Mouse (Mus musculus): Measurements from ENCODE around the gene Notch4. TPM values are rescaled to one million over a fixed set of nuclear protein-coding genes. Genes with fewer than 3 reads are reported as not detected.
"Not testable (repeated sequence)": the region's sequence is repeated elsewhere in the genome, so short reads cannot be mapped to it uniquely, and the experiment has no call there.

Gene Notch4
- total RNA-seq (2021) = 10 to 100 TPM; 35.3 to 47.2 TPM

- peak; percentile 64 for DNase-seq (ENCODE audit: low spot score)
- intact Hi-C loops (cut with DNase I) = no loop called here
Observed at GRCm38 (mm10) chr17:34564003-34564421, at the start of gene Notch4. Gene Notch4 (plus strand): TSS chr17:34564268.

GRCm38 (mm10) chr17:34516514-34516913 lies 47.6 kb upstream of the Notch4 start:
- intact Hi-C loops (cut with DNase I) = no loop called here
- DNase-seq (ENCODE audit: low spot score) = no peak

GRCm38 (mm10) chr17:34517252-34517651 lies 46.8 kb upstream of the Notch4 start, which contains the start of gene Btnl6:
Gene Btnl6 (minus strand): TSS chr17:34517352.
- intact Hi-C loops (cut with DNase I) = no loop called here
- DNase-seq (ENCODE audit: low spot score) = no peak

DNA sequence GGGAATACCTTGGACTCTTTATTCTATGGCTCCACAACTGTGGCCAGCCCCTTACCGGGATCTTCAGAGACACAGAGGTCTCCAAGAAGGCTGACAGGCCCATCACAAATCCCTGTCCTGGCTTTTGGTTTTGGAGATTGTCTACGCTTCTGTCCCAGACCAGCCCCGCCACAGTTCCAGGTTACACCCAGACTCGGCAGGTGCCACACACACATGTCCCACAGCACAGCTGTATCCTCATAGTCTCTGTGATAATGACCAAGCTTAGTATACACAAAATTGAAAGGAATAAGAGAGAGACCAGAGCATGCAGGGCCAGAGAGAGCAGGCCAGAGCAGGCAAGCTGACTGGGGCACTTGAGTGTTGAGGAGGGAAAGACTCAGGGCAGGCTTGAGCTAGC lies 46.3 kb upstream of the Notch4 start:
- no peak for DNase-seq (ENCODE audit: low spot score)
- intact Hi-C loops (cut with DNase I) = no loop called here

- intact Hi-C loops (cut with DNase I); DNase-seq (ENCODE audit: low spot score): not testable (repeated sequence)
Observed at GRCm38 (mm10) chr17:34518571-34518970, 45.5 kb upstream of the Notch4 start.

DNA sequence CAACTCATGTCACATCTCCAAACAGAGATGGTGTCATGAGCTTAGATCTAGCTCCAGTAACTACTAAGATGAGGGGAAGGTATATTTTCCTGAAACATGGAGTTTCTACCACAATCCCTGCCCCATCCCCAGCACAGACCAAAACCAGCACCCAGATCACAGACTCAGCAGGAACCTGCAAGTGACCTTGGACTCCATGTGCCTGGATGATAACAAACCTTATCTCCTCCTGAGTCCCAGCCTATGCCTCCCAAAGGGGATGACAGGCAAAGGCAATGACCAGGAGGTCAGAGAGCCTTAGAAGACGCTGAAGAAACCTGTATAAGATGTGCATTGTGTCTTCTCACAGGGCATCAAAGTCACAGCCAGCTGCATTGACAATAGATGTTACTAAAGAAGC lies 45.1 kb upstream of the Notch4 start:
- intact Hi-C loops (cut with DNase I) = no loop called here
- no peak for DNase-seq (ENCODE audit: low spot score)

GRCm38 (mm10) chr17:34532671-34533070 lies 31.4 kb upstream of the Notch4 start:
- intact Hi-C loops (cut with DNase I) = no loop called here
- DNase-seq (ENCODE audit: low spot score) = no peak

- intact Hi-C loops (cut with DNase I); DNase-seq (ENCODE audit: low spot score): not testable (repeated sequence)
Observed at GRCm38 (mm10) chr17:34543567-34543966, 20.5 kb upstream of the Notch4 start.

DNA sequence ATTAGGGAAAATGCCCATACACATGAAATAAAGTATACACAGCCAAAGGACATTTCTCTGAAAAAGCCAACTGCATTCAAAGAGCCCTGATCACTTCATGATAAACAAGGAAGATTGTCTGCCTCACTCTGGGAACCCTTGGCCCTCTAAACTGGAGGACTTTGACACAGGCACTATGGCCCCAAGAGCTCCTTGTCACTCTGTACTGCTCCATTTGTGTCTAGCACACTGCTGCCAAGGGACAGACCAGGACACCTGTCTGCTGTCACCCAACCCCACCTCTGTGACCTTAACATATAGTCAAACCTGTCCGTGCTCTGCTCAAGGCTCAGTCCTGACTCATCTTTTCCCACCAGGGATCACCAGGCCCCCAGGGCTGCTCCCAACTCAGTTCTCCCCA lies 17.3 kb upstream of the Notch4 start:
- no peak for DNase-seq (ENCODE audit: low spot score)
- intact Hi-C loops (cut with DNase I) = no loop called here

DNA sequence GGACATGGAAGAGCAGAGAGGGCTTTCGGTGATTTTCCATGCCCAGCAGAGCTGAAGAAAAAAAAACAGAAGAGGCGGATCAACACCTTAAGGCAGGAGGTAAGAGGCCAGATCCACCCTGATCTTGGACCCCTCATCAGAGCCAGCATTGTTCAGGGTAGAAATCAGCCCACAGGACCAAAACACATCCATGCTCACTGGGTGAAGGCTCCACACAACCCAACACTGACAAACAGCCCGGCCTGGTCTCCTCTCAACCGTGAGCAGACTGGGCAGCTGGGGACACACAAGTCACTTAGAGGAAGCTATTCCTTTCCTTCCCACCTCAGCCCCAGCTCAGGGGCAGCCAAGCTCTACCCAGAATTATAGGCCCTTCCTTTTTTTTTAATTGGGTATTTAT lies 16.5 kb upstream of the Notch4 start:
- intact Hi-C loops (cut with DNase I) = no loop called here
- no peak for DNase-seq (ENCODE audit: low spot score)

DNA sequence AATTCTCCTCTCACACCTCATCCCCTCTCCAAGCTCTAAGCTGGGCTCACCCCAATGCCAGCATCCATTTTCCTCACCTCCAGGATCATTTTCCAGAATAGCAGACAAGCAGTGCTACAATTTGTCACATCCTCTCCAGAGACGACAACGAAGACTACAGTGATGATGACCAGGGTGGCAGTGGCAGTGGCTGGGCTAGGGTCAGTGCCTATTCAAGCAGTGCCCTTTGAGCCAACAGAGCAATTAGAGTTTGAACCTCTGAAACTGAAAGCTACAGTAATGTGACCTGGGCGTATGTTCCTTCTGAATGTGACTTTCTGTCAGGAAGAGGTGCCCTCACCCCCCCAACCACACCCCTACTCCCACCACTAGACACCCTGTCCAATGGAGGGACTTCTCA lies 14.9 kb upstream of the Notch4 start:
- intact Hi-C loops (cut with DNase I) = no loop called here
- no peak for DNase-seq (ENCODE audit: low spot score)

- no peak for DNase-seq (ENCODE audit: low spot score)
- intact Hi-C loops (cut with DNase I) = no loop called here
Observed at GRCm38 (mm10) chr17:34549843-34550242, 14.2 kb upstream of the Notch4 start.

- DNase-seq (ENCODE audit: low spot score) = peak; percentile 49
- intact Hi-C loops (cut with DNase I) = loop anchor here (5.0 kb wide), 2 partner anchors 62 to 118 kb away; partner anchors contain the start of gene Egfl8
Observed at GRCm38 (mm10) chr17:34555483-34555882, 8.6 kb upstream of the Notch4 start.

DNA sequence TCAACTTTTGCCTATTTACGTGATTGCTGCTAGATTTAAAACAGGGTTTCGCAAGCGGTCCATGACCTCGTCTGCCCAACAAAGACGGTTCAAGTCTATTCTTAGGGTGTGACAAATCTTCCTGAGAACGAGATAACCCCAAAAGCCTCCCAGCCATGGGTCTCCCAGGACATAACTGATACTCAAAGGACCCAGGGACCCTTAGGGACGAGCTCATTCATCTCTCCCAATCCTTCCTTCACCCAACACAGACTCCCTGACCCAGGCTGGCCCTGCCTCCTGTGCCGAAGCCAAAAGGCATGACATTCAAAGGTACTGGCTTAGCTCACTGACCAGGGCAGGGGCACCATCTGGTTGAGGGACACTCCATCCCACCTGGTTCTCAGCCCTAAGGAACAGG lies 7.7 kb upstream of the Notch4 start:
- DNase-seq (ENCODE audit: low spot score) = no peak
- intact Hi-C loops (cut with DNase I) = loop anchor here (5.0 kb wide), 2 partner anchors 61 to 119 kb away; partner anchors contain the start of gene Egfl8

DNA sequence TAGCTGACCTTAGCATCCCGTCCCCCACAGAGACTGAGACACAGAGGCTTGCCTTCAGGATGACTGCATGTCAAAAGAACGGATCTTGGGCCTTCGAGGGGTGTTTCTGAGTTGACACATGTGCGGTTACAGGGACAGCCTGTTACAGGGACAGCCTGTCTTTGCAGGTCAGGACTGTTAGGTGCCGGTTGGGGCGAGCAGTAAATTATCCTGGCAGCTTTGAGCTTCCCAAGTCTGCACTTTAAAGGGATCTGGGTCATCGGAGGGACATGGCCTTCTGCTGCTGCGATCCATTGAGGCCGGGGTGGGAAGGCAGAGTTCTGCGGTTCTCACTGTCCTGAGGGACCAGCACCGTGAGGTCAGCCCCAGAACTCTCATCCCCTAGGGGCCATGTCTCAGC lies 6.7 kb upstream of the Notch4 start:
- intact Hi-C loops (cut with DNase I) = loop anchor here (5.0 kb wide), 2 partner anchors 60 to 120 kb away; partner anchors contain the start of gene Egfl8
- no peak for DNase-seq (ENCODE audit: low spot score)

- intact Hi-C loops (cut with DNase I) = loop anchor here (5.0 kb wide), 2 partner anchors 58 to 122 kb away; partner anchors contain the start of gene Egfl8
- DNase-seq (ENCODE audit: low spot score) = no peak
Observed at GRCm38 (mm10) chr17:34559116-34559515, 5.0 kb upstream of the Notch4 start.

GRCm38 (mm10) chr17:34559895-34560294 lies 4.2 kb upstream of the Notch4 start:
- DNase-seq (ENCODE audit: low spot score) = no peak
- intact Hi-C loops (cut with DNase I) = loop anchor here (5.0 kb wide), 2 partner anchors 57 to 123 kb away; partner anchors contain the start of gene Egfl8

- intact Hi-C loops (cut with DNase I) = no loop called here
- DNase-seq (ENCODE audit: low spot score) = no peak
Observed at GRCm38 (mm10) chr17:34560438-34560837, 3.6 kb upstream of the Notch4 start.

DNA sequence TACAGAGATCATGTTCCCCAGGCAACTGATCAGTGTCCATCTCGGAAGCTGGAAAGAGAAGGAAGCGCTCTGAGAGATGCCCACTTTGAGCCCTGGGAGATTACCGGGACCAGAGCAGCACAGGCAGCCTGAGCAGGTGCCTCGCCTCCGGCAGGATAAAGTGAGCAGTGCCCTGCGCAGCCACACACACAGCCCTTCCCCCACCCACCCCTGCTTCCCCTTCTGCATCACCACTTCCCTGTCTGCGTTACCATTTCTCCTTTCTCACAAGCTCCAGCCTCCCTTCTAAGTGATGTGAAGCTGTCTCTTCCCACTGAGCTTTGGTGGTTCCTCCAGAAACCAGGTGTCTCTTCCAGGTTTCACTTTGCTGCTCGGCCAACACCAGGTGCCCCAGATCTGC lies 2.9 kb upstream of the Notch4 start:
- no peak for DNase-seq (ENCODE audit: low spot score)
- intact Hi-C loops (cut with DNase I) = no loop called here

- DNase-seq (ENCODE audit: low spot score) = no peak
- intact Hi-C loops (cut with DNase I) = no loop called here
Observed at GRCm38 (mm10) chr17:34562595-34562994, 1.5 kb upstream of the Notch4 start.

- intact Hi-C loops (cut with DNase I) = no loop called here
- no peak for DNase-seq (ENCODE audit: low spot score)
Observed at GRCm38 (mm10) chr17:34563354-34563753, 714 bp upstream of the Notch4 start.

DNA sequence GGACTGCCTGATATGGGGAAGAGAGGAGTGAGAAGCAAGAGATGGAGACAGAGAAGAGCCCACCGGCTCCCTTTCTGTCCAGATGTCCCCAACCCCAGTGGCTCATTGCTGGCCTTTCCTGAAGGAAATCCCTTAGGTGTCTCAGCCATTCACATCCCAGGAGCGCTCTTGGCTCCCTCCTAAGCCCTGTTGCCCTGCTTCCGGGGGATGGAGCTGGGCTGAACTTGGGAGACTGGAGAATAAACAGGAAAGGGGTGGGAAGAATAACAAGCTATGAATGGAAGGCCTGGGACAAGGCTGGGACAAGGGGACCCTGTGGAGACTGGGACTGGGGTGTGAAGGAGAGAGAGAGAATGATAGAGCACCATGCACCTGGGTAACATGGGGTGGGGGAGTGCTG lies 728 bp downstream of the Notch4 start:
- DNase-seq (ENCODE audit: low spot score) = peak; percentile 71
- intact Hi-C loops (cut with DNase I) = no loop called here
